Mouse (Mus musculus) 3T3-L1 (cell line): ENCODE measurements around the gene Foxp4.

Source experiments
- DNase-seq: peaks from one replicate; pipeline ENCODE4 v3.0.0-alpha.2; 2015; ENCODE audit warnings: low read depth, low spot score

The Foxp4 gene

DNA sequence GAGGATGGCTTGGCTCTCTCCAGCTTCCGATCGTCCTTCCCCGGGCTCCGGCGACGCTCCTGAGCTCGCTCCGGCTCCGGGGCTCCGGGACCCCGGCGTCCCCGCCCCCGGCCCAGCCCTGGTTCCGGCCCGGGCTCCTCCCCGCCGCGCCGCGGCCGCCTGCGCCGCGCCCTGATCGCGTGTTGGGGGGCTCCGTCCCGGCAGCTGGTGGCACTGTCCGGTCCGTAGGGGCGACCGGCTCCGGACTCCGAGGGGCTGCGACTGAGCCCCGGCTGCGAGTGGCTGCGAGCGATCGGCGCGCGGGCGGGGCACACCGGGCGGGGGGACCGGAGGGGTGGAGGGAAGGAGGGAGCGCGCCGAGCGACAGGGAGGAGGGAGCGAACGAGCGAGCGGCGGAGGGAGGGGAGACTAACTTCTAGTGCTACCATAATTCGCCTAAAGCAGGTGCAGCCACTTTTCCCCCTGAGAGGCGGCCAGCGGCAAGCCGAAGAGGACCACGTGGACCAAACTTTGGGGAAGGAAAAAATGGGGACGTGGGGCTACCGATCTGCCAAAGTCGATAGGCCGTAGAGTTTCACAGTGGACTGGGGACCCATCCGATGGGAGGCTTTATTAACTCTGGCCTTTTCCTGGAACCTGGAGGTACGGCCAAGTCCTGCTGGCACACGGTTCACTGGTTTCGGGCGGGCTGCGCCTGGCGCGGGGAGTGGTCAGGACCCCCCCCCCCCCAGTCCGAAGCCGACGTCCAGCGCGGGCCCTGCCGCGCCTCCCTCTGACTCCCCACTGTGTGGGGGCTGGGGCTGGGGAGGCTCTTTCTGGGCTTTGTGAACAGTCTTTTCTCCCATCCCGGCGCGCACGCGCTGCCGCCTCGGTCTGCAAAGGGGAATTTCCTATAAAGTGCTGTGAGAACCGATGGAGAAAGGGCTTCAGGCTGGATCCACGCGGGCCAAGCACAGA, at the start of gene Foxp4:
Gene Foxp4 (minus strand): TSS at position 263 of the 957 bp plus-strand sequence.
- peak; percentile 96 for DNase-seq

DNA sequence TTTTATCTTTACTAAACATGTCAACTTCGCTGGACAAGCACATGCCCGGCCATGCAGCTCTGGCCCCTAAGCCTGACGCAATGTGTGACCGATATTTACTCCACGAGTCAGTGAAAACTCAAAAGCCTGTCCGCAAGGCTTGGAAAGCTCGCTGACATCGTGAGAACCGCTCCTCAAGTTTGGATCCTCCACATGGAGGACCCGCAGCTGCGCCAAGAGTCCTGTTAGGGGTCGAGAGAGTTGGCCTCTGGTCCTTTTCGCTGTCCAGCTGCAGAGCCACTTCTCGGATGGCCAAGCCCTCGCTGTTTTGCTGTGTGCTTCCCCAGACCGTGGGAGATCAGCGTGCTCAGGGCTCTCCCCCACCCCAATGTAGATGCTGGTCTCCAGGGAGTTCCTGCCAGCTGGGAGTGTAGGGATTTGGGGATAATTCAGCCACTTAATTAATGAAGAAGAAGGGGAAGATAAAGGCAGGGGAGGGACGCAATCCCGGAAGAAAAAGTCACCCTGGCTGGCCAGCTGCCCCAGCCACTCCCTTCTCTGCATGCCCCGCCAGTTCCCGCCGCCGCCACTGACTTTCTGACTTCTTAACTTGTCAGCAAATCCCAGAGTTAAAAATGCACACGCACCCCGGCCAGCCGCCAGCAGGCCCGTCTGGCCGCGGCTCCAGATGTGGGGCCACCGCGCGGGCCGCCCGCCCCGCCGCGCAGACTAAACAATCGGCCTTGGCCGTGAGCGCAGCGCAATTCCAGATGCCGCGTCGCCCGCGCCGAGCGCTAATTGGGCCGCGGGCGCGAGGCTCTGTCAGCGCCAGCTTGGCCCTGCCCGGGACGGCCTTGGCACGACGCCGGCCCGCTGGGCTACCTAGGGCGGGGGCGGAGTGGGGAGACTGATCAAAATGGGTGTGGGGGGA, 49.4 kb upstream of the Foxp4 start:
- DNase-seq, result no peak

DNA sequence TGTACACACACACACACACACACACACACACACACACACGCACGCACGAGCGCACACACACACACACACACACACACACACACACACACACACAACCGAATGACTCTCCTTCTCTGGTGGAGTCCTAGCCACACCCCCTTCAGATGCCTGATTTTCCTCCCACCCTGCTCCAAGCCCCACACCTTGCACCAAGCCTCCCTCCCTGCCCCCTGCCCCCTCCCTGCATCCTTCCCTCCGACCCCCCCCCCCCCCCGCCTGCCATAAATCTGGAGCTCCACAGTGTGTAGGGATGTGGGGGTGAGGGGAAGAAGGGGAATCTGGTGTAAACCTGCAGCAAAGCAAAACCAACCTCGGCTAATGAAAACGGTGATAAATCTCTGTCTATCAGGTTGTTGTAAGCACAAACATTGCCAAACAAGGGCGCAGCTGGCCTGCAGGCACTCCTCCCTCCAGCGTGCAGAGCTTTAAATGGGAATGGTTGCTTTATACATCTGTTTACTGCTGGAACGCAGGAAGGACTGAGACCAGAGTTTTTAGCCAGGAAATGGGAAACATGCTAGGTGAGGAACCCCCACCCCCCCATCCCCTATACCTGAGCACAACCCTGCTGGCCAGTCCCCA, 41.5 kb upstream of the Foxp4 start:
- no peak for DNase-seq

DNA sequence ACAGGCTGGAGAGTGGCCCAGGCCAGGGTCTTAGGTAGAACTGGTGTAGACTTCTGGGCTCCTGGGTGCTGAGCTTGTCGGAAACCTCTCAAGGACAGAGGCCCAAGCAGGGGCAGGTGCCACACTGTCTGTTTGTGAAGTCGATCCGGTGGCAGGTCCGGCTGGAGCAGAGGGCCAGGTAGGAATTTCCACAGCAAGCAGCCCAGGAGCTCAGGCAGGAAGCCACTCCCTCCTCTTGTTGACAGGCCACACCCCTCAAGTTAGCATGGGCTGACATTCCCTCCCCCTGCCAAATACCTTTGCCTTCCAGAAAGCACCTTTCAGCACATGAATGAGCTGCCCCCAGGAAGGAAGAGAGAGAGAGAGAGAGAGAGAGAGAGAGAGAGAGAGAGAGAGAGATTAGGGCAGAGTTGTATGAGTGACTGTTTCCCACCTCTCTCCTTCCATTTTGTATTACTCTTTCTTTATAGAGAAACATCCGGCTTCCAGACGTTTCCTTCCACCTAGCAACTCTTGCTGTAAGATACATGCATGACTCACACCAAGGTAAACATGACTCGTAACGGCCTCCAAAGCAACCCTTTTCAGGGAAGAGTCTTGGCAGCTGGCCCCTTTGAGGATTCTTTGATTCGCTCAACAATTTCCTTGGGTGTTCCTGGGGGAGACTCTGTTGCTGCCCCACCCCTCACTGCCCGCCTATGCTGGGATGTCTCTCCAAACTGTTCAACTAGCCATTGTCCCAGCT, 33.8 kb upstream of the Foxp4 start:
- peak; percentile 61 for DNase-seq

DNA sequence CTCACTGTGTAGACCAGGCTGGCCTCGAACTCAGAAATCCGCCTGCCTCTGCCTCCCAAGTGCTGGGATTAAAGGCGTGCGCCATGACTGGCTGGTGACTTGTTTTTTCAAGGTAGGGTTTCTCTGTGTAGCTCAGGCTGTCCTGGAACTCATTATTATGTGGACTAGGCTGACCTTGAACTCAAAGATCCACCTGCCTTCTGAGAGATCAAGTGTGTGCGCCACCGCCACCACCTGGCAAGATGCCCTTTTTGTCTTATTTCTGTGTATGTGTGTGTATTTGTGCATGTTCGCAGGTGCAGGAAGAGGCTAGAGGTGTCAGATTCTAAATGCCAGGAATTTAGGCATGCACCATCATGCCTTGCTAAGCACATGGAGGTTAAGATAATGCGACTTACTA, 32.0 kb upstream of the Foxp4 start:
- no peak for DNase-seq

DNA sequence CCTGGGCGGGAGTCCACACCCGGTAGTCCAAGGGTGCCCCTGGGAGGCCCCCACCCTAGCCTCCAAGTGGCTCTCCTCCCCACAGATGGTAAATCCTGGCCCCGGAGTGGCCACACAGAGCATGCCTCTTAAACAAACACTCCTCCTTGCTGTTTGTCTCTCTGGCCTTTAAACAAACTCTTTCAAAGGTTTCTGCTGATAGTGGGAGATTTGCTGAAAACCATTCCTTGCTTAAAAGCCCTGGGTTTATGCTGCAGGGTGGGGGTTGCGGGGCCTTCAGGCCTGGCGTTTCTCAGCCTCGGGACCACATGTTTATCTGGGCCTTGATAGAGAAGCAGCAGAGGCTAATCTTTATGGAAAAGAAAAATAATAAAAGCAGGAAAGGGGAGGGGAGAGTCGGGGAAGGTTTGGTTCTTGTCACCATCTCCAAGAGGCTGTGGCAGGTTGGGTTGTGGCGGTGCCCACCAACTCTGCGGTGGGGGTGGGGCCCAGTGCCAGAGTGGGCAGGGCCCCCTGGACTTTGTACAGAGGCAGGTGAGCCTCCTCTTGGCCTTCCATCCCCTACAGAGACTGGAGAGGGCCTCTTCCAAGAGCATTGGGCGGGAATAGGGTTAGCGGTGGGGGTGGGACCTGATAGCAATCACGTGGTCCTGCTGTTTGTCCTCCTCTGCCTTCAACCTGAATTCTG, 30.8 kb upstream of the Foxp4 start:
- no peak for DNase-seq

- DNase-seq, result no peak
Measured at GRCm38 (mm10) chr17:47953231-47953630, 28.8 kb upstream of the Foxp4 start.

GRCm38 (mm10) chr17:47952368-47953081, 28.1 kb upstream of the Foxp4 start:
- DNase-seq, result no peak

DNA sequence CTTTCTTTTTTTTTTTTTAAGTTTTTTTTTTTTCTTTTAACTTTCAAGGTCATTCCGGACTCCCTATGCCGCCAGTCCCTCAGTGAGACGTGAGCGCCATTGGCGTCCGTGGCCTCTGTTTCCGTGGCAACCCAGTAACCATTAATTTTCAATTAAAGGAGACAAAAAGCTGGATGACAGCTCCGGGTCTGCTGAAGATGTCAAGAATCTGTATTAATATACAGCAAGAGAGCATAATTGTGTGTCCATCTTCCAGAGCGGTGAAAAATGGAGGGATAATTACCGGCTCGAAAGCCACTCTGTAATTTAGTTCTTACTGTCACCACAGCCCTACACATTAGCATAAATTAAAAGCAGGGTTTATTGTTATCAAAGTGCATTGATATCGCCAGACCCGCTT, 27.0 kb upstream of the Foxp4 start:
- no peak for DNase-seq

GRCm38 (mm10) chr17:47950831-47951230, 26.4 kb upstream of the Foxp4 start:
- no peak for DNase-seq

GRCm38 (mm10) chr17:47949441-47949840, 25.0 kb upstream of the Foxp4 start:
- DNase-seq, result no peak

- no peak for DNase-seq
Measured at GRCm38 (mm10) chr17:47948753-47949152, 24.3 kb upstream of the Foxp4 start.

DNA sequence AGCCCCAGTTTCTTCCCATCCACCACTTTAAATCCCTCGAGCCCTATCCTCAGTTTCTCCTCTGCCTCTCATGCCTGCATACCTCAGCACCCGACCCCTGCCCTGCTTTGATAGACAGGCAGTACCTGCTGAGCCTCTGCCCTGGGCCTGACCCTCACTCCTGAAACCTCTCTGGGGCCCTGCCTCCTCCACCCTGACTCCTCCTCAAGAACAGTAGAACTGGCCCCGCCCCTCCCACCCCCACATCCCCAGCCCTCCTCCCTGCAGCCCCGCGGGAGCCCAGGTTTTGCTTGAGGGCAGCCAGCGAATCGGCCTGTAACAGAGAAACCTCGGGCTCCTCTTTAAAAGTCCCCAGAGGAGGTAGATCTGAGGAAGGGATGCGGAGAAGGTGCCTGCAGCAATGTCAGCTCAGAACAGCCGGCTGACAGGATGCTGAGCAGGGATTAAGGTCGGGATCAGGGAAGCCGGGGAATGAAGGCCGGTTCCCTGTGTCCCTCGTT, 22.5 kb upstream of the Foxp4 start:
- no peak for DNase-seq

- no peak for DNase-seq
Measured at GRCm38 (mm10) chr17:47946111-47946510, 21.7 kb upstream of the Foxp4 start.

GRCm38 (mm10) chr17:47943103-47943870, 18.8 kb upstream of the Foxp4 start:
- peak; percentile 50 for DNase-seq

GRCm38 (mm10) chr17:47942008-47942407, 17.6 kb upstream of the Foxp4 start:
- no peak for DNase-seq

GRCm38 (mm10) chr17:47938839-47939238, 14.4 kb upstream of the Foxp4 start:
- no peak for DNase-seq

- DNase-seq, result no peak
Measured at GRCm38 (mm10) chr17:47937926-47938600, 13.6 kb upstream of the Foxp4 start.
